Mouse (Mus musculus): ENCODE data around the gene Cx3cr1.

- TF ChIP-seq CTCF (IDR thresholded peaks at IDR 0.05; ENCODE audit: low read depth) (no peak), EP300 (optimal IDR thresholded peaks at IDR 0.05) (no peak)
Observed at GRCm38 (mm10) chr9:119958835-119959234, 110.8 kb downstream of the Cx3cr1 start.
